Mouse (Mus musculus): ENCODE data around the gene Tspo2. TPM values are rescaled to one million over a fixed set of nuclear protein-coding genes. Genes with fewer than 3 reads are reported as not detected.

Tspo2 gene
- total RNA-seq, 1 experiment from 2014 or later = 5.9 TPM

DNA sequence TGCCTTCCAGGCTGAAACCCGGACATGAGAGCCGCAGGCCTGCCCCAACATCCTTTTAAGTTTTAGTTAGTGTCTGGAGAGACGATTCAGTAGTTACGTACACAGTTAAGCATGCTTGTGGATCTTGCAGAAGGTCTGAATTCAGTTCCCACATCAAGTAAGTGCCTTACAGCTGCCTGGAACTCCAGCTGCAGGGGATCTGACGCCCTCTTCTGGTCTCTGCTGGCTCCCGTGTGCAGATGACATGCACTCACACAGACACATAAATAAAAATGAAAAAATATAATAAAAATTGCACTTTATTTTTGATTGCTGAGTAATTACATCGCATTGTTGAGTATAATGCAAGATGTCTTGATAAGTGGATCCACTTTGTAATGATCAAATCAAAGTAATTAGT lies 2.2 kb upstream of the Tspo2 start:
- ATAC-seq (replicated peaks; ENCODE audit: insufficient number of reproducible peaks, low FRiP score, low TSS enrichment, poor library complexity, severe bottlenecking) = no peak

DNA sequence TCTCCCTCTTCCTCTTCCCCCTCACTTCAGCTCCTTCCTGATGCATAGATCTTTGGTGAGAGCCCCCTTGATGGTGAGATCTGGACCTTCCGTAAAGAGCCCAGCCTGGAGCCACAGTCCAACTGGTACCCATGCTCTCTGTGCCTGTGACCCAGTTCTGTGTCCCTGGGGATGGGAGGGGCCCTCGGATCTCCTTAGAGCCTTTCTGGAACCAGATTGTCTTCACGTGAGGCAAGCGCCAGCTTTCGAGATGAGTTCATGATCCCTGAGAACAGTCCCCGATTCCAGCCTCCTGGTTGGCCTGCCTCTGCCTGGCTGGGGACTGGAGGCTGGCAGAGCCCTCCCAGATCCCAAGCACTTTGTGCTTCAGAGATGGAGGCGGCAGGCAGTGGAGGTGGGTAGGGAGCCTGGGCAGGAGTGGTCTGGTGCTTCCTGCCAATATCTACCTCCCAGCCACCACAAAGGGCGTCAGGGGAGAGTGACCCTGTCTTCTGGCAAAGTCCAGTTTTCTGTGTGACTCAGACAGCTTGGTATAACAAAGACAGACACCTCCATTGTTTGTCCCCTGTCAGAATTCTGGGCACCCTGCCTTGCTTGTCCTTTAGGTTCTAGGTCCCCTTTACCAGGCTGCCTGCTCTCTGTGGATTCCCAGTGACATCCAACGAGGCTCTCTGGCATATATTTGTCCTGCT lies 577 bp upstream of the Tspo2 start:
- no peak for ATAC-seq (replicated peaks; ENCODE audit: insufficient number of reproducible peaks, low FRiP score, low TSS enrichment, poor library complexity, severe bottlenecking)

DNA sequence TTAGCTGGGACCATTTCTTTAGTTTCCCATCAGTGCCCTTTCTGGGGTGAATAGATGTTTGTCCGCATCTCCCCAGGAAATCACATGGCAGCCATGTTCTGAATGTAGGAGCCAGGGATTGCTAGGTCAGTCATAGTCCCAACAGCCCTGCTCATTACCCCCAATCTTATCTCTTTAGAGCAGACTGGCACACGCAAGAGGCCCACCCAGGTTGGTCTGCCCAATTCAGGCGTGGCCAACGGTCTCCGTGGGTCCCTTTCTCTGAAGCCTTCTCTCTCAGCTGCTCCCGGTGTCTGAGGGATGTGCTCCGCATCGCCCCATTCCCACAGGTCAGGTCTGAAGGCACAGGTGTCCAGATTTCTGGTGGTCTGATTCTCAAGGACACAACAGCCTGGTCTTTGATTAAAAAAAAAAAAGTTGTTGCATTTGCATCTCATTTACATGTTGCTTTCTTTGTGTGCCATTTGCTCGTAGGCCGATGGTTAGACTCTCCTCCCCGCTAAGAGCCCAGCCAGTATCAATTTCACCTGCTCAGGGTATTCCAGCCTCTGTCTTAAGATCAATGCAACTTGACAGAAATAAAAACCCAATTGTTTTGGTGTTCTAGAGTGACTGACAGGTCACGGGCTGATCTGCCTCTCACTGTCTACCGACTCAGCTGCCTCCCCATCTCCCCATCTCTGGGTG lies 513 bp downstream of the Tspo2 start:
- no peak for ATAC-seq (replicated peaks; ENCODE audit: insufficient number of reproducible peaks, low FRiP score, low TSS enrichment, poor library complexity, severe bottlenecking)

DNA sequence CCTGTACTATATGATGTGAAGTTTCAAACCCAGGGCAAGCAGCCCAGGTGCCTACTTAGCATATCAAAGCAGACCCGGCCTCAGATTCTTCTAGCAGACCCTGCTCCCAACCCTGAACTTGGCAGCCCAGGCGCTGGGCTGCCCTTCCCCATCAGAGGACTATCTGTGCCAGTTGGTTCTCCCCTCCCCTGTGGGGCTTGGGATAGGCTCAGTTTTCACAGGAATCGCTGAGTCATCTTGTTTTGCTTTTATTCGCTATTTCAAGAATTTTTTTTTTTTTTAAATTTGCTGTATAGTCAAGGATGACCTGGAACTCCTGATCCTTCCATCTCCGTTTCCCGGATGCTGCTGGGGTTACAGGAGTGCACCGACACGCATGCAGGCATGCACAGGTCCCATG lies 3.6 kb downstream of the Tspo2 start:
- ATAC-seq (replicated peaks; ENCODE audit: insufficient number of reproducible peaks, low FRiP score, low TSS enrichment, poor library complexity, severe bottlenecking) = no peak

DNA sequence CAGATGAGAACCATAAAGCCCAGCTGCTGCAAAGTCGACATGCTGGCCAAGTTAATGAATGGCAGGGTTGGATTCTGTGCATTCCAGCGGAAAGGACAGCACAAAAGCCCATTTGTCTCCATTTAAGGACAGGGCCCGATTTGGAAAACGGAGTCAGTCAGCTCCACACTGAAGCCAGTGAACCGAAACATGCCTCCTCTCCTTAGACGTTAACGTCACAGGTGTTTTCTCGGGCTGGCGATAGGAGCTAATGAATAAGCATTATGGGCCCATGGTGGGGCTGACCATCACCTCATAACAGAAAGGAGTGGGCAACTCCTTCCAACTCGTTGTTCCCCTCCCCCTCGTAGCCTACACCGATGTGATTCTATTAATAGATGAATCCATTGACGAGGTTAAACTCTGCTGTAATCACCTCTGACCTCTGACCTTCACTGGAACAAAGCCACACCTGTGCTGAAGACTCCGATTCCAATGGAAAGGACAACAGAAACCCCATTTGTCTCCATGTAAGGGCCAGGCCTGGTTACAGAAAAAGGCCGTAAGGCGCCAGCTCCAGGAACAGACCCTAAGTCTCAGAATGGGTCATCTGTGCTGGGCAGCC lies 7.7 kb downstream of the Tspo2 start:
- ATAC-seq (replicated peaks; ENCODE audit: insufficient number of reproducible peaks, low FRiP score, low TSS enrichment, poor library complexity, severe bottlenecking) = no peak

DNA sequence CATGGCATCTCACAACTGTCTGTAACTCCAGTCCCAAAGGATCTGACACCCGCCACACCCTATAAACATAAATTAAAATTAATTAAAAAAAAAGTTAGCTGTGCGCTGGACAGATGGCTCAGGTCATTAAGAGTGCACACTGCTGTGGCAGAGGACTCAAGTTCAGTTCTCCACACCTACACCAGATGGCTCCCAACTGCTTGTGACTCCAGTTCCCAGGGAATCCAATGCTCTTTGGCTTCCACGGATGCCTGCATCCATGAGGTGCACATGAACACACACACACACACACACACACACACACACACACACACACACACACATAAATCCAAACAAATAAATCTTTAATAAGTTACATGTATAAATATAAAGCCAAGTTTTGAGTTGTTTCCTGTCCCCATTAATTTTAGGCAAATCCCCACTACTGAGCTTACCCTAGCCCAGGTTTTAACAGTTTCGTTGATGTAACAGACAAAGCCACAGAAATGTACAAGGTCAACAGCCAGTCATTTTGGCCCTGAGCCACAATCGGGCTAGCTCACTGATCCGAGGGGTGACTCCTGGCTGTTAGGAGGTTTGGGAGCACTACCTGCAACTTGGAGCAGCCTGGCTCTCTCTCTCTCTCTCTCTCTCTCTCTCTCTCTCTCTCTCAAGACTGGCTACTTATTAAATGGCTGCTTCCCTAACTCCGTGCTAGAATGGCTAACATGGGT lies 8.4 kb downstream of the Tspo2 start:
- ATAC-seq (replicated peaks; ENCODE audit: insufficient number of reproducible peaks, low FRiP score, low TSS enrichment, poor library complexity, severe bottlenecking) = no peak

DNA sequence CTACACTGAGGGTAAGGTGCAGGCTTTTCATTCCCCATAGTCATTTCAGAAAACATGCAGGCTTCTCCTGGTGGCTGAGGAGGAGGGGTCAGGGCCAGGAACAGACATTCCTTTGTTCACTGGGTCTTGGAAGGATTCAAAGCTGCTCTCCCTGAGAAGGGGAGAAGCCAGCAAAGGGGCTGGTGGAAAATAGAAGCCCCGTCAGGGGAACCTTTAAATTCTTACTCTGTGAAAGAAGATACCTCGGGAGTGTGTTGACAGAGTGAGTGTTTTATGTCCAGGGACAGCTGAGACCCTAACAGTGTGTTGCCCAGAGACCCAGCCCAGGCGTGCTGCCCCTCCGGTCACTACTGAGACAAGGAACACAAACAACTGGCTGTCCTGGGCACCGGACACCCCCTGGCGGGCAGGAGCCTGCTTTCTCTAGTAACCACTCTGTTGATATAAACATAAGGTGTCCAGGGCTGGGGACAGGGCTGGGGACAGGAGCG lies 13.9 kb downstream of the Tspo2 start:
- ATAC-seq (replicated peaks; ENCODE audit: insufficient number of reproducible peaks, low FRiP score, low TSS enrichment, poor library complexity, severe bottlenecking) = no peak

DNA sequence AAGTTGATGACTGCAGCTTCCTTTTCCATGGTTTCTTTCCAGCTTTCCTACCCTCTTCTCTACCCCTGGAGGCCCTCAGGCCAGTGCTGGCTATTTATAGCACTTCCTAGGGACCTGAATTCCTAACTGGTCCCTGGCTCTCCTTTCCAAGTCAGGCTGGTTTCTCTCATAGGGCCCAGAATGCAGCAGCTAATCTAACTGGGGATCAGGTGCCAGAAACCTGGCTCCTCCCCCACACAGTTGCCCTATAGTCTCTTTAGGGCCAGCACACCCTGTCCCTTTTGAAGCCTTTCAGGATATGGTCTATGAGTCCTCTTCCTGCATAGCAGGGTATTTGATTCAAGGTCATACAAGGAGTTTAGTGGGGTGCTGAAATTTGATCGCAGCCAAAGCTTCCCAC lies 14.8 kb downstream of the Tspo2 start:
- ATAC-seq (replicated peaks; ENCODE audit: insufficient number of reproducible peaks, low FRiP score, low TSS enrichment, poor library complexity, severe bottlenecking) = no peak

DNA sequence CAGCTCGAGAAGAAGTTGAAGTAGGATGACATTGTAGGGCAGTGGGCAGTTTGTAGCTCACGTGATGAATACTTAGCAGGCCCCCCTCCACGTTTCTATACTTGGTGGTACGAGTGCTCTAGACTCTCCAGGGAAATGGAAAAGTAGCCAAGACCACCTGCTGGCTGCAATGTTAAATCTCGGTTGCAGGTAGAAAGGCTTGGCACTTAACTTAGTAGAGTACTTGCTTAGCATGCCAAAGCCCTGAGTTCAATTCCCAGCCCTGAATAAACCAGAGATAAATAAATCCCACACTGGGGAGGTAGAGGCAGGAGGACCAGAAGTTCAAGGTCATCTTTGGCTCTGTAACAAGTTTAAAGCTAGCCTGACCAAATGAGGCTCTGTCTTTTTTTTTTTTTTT lies 16.8 kb downstream of the Tspo2 start:
- no peak for ATAC-seq (replicated peaks; ENCODE audit: insufficient number of reproducible peaks, low FRiP score, low TSS enrichment, poor library complexity, severe bottlenecking)

DNA sequence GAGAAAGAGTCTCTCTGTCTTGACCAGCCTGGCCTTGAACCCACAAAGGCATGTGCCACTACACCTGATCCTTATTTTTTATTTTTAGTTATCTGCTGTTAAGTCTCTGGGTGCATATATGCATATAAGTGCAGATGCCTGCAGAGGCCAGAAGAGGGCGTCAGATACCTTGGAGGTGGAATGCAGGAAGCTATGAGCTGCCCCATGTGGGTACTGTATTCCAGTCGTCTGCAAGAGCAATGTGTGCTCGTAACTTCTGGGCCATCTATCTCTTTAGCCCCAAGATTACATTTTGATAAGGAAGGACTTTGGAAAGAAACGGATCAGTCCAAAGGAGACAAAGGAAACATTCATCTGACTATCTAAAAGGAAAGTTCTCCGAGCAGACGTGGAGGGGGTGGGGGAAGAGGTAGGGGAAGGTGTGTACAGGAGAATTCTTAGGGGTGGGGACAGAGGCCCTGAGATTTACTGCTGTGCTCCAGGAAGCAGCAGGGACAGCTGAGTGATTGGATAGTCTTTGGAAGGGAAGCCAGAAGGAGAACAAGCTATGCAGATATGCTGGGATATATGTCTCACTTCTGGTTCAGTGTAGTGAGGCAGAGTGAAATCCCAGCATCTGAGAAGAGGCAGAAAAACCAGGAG lies 17.5 kb downstream of the Tspo2 start:
- ATAC-seq (replicated peaks; ENCODE audit: insufficient number of reproducible peaks, low FRiP score, low TSS enrichment, poor library complexity, severe bottlenecking) = no peak

DNA sequence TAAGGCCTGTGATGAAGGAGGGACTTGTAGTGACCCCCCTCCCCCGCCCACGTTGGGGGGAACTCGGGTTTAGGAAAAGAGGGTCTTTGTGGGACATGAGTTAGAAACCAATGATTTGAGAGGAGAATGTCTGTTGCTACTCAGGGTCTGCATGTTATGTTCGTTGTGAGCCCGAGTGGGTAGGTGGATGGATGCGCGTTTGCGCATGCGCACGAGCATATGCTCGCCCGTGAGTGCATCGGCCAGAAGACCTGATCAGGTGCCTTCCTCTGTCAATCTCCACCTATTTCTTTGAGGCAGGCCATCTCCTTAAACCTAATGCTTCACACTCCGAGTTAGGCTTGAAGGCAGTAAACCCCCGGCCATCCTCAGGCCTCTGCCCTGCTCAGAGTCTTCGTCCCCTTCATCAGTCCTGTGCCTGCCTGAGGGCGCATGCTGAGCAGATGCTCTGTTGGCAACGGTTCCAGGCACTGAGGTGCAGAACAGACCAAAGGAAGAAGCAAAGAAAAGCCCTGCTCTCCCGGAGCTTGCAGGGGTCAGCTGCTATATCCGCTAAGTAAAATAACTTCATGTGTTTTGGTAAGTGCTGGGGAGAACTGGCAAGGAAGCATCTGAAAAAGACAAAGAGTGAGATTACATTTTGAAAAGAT lies 18.2 kb downstream of the Tspo2 start:
- no peak for ATAC-seq (replicated peaks; ENCODE audit: insufficient number of reproducible peaks, low FRiP score, low TSS enrichment, poor library complexity, severe bottlenecking)

DNA sequence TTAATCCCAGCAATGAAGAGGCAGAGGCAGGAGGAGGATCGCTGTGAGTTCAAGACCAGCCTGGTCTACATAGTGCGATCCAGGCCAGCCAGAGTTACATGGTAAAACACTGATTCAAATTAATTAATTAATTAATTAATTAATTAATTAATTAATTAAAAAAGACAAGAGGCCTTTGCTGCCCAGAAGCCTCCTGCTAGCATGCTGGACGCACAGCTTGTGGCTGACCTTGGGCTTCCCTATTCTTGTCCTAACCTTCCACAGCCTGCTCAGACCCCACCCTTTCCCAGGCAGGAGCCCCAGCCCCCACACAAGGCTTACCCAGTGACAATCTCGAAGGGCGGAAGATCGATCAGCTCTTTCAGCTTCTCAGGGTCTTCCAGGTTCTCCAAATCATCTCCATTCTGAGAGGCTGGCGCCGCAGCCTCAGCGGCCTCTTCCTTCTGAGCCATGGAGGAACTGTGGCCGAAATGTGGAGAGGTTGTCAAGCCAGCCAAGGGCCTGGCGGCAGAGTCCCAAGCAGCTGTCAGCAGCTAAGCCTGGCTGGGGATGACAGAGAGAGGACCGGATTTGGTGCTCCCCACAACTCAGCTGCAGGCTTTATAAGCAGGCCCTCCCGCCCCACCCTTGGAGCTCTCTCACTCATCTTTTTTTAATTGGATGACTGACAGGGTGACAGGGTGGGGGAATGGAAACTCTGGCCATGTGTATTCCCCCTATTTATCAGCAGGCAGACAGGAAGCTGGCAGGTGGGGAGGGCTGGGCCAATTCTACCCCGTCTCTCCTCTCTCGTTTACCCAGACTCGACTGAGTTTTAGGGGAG lies 19.0 kb downstream of the Tspo2 start, which contains the start of gene Apobec2:
Gene Apobec2, minus strand, starts transcription at position 773 of the 823 bp plus-strand sequence.
- ATAC-seq (replicated peaks; ENCODE audit: insufficient number of reproducible peaks, low FRiP score, low TSS enrichment, poor library complexity, severe bottlenecking) = no peak

DNA sequence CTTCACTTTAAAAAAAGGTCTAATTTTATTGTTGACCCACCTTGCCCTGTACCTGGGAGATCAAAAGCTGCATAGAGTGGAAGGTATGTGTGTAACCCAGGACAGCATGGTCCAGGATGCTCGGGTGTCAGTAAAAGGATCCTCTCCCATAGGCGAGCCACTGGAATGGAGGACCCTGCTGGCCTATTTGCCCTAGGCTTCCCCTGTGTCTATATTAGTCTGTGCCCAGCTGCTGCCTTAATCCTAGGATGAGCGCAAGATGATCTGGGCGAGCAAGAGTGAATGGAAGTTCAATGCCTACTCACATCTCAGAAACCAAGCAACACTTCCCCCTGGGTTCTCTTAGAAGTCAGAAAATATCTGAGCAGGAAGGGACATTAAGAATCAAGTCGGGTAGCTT lies 20.3 kb downstream of the Tspo2 start:
- no peak for ATAC-seq (replicated peaks; ENCODE audit: insufficient number of reproducible peaks, low FRiP score, low TSS enrichment, poor library complexity, severe bottlenecking)

DNA sequence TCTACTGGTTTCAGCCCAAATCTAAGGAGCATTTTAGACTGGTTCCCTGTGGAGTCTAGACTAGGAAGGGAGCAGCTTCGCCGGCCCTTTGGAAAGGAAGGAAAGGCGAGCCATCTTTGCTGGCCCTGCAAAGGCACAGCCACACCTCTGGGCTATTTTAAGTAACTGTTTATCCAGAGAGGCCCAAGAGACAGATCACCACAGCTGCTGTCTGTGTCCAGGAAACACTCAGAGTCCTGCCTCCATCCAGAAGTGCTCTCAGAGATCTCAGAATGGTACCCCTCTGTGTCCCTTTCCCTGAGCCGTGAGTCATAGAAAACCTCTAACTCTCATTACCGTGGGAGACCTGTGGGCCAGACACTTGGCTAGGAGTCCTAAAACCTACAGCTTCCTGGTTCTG lies 20.9 kb downstream of the Tspo2 start:
- ATAC-seq (replicated peaks; ENCODE audit: insufficient number of reproducible peaks, low FRiP score, low TSS enrichment, poor library complexity, severe bottlenecking) = no peak

DNA sequence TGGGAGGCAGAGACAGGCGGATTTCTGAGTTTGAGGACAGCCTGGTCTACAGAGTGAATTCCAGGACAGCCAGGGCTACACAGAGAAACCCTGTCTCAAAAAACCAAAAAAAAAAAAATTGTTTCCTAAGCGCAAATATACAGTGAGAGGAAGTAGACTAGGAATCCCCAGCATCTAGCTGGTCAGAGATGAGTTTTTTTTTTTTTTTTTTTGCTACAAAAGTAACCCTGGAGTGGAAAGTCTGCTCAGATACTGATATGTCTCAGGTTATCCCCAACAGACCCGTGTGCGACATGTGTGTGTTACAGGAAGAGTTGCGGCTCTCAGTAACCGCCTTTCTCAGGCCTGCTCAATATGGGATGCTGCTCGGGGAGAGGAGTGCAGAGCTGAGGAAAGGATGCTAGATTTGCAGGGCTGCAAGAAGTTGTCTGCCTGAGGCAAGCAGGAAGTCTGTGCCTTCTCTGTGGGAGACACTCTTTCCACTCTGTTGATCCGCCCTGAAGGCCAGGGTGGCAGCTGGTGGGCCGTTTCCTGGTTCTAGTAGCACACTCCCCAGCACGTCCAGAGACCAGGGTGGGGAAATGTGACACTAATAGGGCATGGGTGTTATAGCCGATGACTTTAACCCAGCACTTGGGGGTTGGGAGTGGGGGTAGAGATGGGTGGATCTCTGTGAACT lies 23.3 kb downstream of the Tspo2 start:
- ATAC-seq (replicated peaks; ENCODE audit: insufficient number of reproducible peaks, low FRiP score, low TSS enrichment, poor library complexity, severe bottlenecking) = no peak

DNA sequence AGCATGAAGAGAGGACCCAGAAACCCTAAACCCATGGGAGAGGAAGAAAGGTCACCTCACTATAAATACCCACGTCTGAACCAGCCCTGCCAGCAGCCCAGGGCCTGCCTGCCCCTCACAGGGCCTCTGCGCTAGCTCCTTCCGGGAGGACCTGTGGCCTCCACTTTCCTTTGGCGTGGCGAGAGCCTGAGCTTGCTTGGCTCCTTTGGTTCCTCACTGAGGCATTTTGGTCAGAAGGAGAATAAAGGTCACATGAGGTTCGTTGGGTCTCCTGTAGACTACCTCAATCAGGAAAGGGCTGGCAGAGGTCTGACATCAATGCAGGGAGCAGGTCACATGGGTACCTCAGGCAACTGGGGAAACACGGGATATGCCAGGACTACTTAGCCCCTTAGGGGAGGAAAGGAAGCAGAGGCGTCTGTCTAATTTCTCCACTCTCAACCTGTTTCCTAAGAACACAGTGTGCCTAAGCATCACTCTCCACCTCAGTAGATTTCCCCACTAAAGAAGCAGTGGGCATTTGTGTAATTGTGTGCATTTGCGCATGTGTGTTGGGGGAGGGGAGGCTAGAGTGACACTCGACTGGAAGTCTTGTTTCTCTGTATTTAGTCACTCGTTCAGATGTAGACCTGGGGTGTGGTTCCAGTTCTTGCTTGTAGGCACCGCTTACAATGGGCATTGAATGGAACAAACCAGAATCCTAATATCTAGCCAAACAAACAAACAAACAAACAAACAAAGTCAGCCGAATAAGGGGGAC lies 24.2 kb downstream of the Tspo2 start:
- peak; percentile 62 for ATAC-seq (replicated peaks; ENCODE audit: insufficient number of reproducible peaks, low FRiP score, low TSS enrichment, poor library complexity, severe bottlenecking)
